Comparison of ENCODE assay signal across 21 mouse cellular contexts in the genomic region with DNA sequence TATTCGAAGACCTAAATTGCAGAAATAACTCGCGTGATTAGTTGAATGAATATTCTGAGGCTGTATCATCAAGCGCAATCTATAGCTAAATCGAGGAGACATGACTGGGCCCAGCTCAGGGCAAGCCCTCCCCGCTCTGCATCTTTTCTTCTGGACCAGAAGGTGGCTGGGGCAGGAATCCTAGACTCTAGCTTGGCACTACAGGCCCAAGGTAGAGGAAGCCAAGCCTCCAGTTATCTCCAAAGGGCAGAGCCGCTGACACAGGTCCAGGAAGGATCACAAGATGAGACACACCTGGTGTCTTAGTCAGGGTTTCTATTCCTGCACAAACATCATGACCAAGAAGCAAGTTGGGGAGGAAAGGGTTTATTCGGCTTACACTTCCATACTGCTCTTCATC.
DNase-seq lines count a peak whose midpoint lies in the region; ATAC-seq and TF ChIP-seq lines count a peak whose summit lies in the region.
"Had no signal": no experiment of that assay in that cellular context is flagged by ENCODE, and none has a peak within 500 bp of the region (broad histone marks: within the 10 kb centered on the region; RNA-seq: fewer than 3 reads in every experiment).

No protein-coding gene starts in this region.

- TF ChIP-seq POLR2A in cerebellum, adult 2 months (IDR thresholded peaks at IDR 0.05; ENCODE audit: borderline replicate concordance, insufficient read depth, low read length) = no peak

- DNase-seq in cerebellum, adult 2 months = peak in 1 of 2 experiments; percentile 62
- DNase-seq in cerebellum, adult 8-10 months = no peak
- no peak for DNase-seq in kidney, postnatal 25 days
- no peak for DNase-seq in midbrain, postnatal 0 days (ENCODE audit: low spot score)
- DNase-seq: adrenal gland, adult 8-10 months; adrenal gland, postnatal 36 days; B cell, adult 2 months; cerebellum, adult 11-12 months; gastrocnemius, postnatal 36 days; heart, adult 11 months; heart, postnatal 36 days had no signal

- no peaks in the 10 kb centered on the region for H3K36me3 ChIP-seq in forebrain, embryonic 15.5 days
- H3K36me3 ChIP-seq in forebrain, embryonic 16.5 days (ENCODE audit: control insufficient read depth, insufficient read depth) = no peaks in the 10 kb centered on the region
- no peaks in the 10 kb centered on the region for H3K36me3 ChIP-seq in kidney, embryonic 16.5 days (ENCODE audit: insufficient read depth, low read length)
- H3K36me3 ChIP-seq in midbrain, embryonic 13.5 days = no peaks in the 10 kb centered on the region
- H3K36me3 ChIP-seq in midbrain, postnatal 0 days (ENCODE audit: insufficient read depth, low read length) = no peaks in the 10 kb centered on the region
- H3K36me3 ChIP-seq: embryonic facial prominence, embryonic 12.5 days; G1E; heart, embryonic 13.5 days; hindbrain, embryonic 15.5 days had no signal

- no peaks in the 10 kb centered on the region for H3K9me3 ChIP-seq in forebrain, embryonic 15.5 days
- no peaks in the 10 kb centered on the region for H3K9me3 ChIP-seq in forebrain, embryonic 16.5 days (ENCODE audit: control insufficient read depth, low read length)
- peaks cover 3% of the 10 kb centered on the region; the same call in 1 of the 2 replicates for H3K9me3 ChIP-seq in kidney, embryonic 16.5 days (ENCODE audit: low read length)
- H3K9me3 ChIP-seq in midbrain, embryonic 13.5 days = no peaks in the 10 kb centered on the region
- no peaks in the 10 kb centered on the region for H3K9me3 ChIP-seq in midbrain, postnatal 0 days (ENCODE audit: low read length)
- H3K9me3 ChIP-seq: G1E; heart, embryonic 13.5 days; hindbrain, embryonic 15.5 days had no signal

- no peak overlapping the region for H3K4me2 ChIP-seq in forebrain, embryonic 15.5 days (replicated peaks)
- H3K4me2 ChIP-seq in forebrain, embryonic 16.5 days (ENCODE audit: low read length) = no peak overlapping the region
- H3K4me2 ChIP-seq in kidney, embryonic 16.5 days (replicated peaks; ENCODE audit: low read depth, low read length) = no peak overlapping the region
- H3K4me2 ChIP-seq in midbrain, embryonic 13.5 days (replicated peaks) = no peak overlapping the region
- H3K4me2 ChIP-seq in midbrain, postnatal 0 days (ENCODE audit: low read depth, low read length, poor library complexity, severe bottlenecking) = no peak overlapping the region
- H3K4me2 ChIP-seq: embryonic facial prominence, embryonic 12.5 days; heart, embryonic 13.5 days; hindbrain, embryonic 15.5 days had no signal

- TF ChIP-seq CTCF in cerebellum, adult 2 months (IDR thresholded peaks at IDR 0.05; ENCODE audit: borderline replicate concordance, insufficient read depth, low read depth, low read length) = no peak
- TF ChIP-seq CTCF in midbrain, postnatal 0 days (IDR thresholded peaks at IDR 0.05) = no peak

- WGBS in cerebellum, adult 2 months = 53% methylated on average over 8 of the region's 8 CpGs
- WGBS in forebrain, embryonic 15.5 days = 79% methylated on average over 8 of the region's 8 CpGs
- 86% methylated on average over 8 of the region's 8 CpGs for WGBS in forebrain, embryonic 16.5 days
- 74% methylated on average over 8 of the region's 8 CpGs for WGBS in kidney, embryonic 16.5 days
- 82% methylated on average over 8 of the region's 8 CpGs for WGBS in midbrain, embryonic 13.5 days
- WGBS in midbrain, postnatal 0 days = 74% methylated on average over 8 of the region's 8 CpGs

- H3K27ac ChIP-seq in cerebellum, adult 2 months (ENCODE audit: insufficient read depth, low read length) = peak overlapping the region; percentile 51
- H3K27ac ChIP-seq in forebrain, embryonic 15.5 days (replicated peaks) = 0 out of 2 replicates have a peak overlapping the region, but pooled peaks have one; percentile 49
- H3K27ac ChIP-seq in forebrain, embryonic 16.5 days (ENCODE audit: low read length) = no peak overlapping the region
- H3K27ac ChIP-seq in kidney, embryonic 16.5 days (ENCODE audit: low read length) = no peak overlapping the region
- no peak overlapping the region for H3K27ac ChIP-seq in midbrain, embryonic 13.5 days
- no peak overlapping the region for H3K27ac ChIP-seq in midbrain, postnatal 0 days (ENCODE audit: low read depth, low read length)
- H3K27ac ChIP-seq: embryonic facial prominence, embryonic 12.5 days; heart, embryonic 13.5 days; hindbrain, embryonic 15.5 days had no signal

- H3K9ac ChIP-seq in forebrain, embryonic 15.5 days (replicated peaks) = no peak overlapping the region
- no peak overlapping the region for H3K9ac ChIP-seq in forebrain, embryonic 16.5 days (replicated peaks; ENCODE audit: low read depth, low read length)
- H3K9ac ChIP-seq in kidney, embryonic 16.5 days (replicated peaks; ENCODE audit: low read length) = 0 out of 2 replicates have a peak overlapping the region, but pooled peaks have one; percentile 19
- H3K9ac ChIP-seq in midbrain, embryonic 13.5 days (replicated peaks) = peak overlapping the region; percentile 36; the same call in 1 of the 2 replicates
- no peak overlapping the region for H3K9ac ChIP-seq in midbrain, postnatal 0 days (replicated peaks; ENCODE audit: low read length, poor library complexity, severe bottlenecking)
- H3K9ac ChIP-seq: embryonic facial prominence, embryonic 12.5 days; heart, embryonic 13.5 days; hindbrain, embryonic 15.5 days had no signal

- no peak for ATAC-seq in forebrain, embryonic 15.5 days (replicated peaks)
- ATAC-seq in forebrain, embryonic 16.5 days = no peak
- no peak for ATAC-seq in kidney, embryonic 16.5 days (ENCODE audit: low FRiP score, low TSS enrichment)
- ATAC-seq in midbrain, embryonic 13.5 days = no peak
- ATAC-seq in midbrain, postnatal 0 days (ENCODE audit: low FRiP score) = no peak
- ATAC-seq: CD4-positive, CD25-positive, alpha-beta regulatory T cell, adult 4 months; intestine, embryonic 16.5 days had no signal

- no peak overlapping the region for H3K4me3 ChIP-seq in cerebellum, adult 2 months (replicated peaks; ENCODE audit: insufficient read depth, low read depth, low read length)
- no peak overlapping the region for H3K4me3 ChIP-seq in forebrain, embryonic 15.5 days
- no peak overlapping the region for H3K4me3 ChIP-seq in forebrain, embryonic 16.5 days (replicated peaks; ENCODE audit: low read length)
- no peak overlapping the region for H3K4me3 ChIP-seq in kidney, embryonic 16.5 days (ENCODE audit: low read length)
- H3K4me3 ChIP-seq in midbrain, embryonic 13.5 days (replicated peaks) = no peak overlapping the region
- H3K4me3 ChIP-seq in midbrain, postnatal 0 days (ENCODE audit: low read depth, low read length) = no peak overlapping the region
- H3K4me3 ChIP-seq: embryonic facial prominence, embryonic 12.5 days; heart, embryonic 13.5 days; hindbrain, embryonic 15.5 days had no signal

- H3K4me1 ChIP-seq in cerebellum, adult 2 months (ENCODE audit: control insufficient read depth, insufficient read depth, low read length) = peaks cover 36% of the 10 kb centered on the region
- H3K4me1 ChIP-seq in forebrain, embryonic 15.5 days = peaks cover 32% of the 10 kb centered on the region
- H3K4me1 ChIP-seq in forebrain, embryonic 16.5 days (replicated peaks; ENCODE audit: control insufficient read depth, insufficient read depth, low read length) = peaks cover 29% of the 10 kb centered on the region
- peaks cover 11% of the 10 kb centered on the region for H3K4me1 ChIP-seq in kidney, embryonic 16.5 days (ENCODE audit: insufficient read depth, low read length)
- H3K4me1 ChIP-seq in midbrain, embryonic 13.5 days (replicated peaks) = peaks cover 31% of the 10 kb centered on the region
- H3K4me1 ChIP-seq in midbrain, postnatal 0 days (ENCODE audit: insufficient read depth, low read length) = no peaks in the 10 kb centered on the region

- H3K27me3 ChIP-seq in cerebellum, adult 2 months (ENCODE audit: control insufficient read depth, insufficient read depth, low read length) = no peaks in the 10 kb centered on the region
- no peaks in the 10 kb centered on the region for H3K27me3 ChIP-seq in forebrain, embryonic 15.5 days
- H3K27me3 ChIP-seq in forebrain, embryonic 16.5 days (replicated peaks; ENCODE audit: control insufficient read depth, insufficient read depth, low read length) = no peaks in the 10 kb centered on the region
- no peaks in the 10 kb centered on the region for H3K27me3 ChIP-seq in kidney, embryonic 16.5 days (ENCODE audit: insufficient read depth, low read length)
- H3K27me3 ChIP-seq in midbrain, embryonic 13.5 days = 0 out of 2 replicates have a peak, but pooled peaks cover 2% of the 10 kb centered on the region
- H3K27me3 ChIP-seq in midbrain, postnatal 0 days (ENCODE audit: insufficient read depth, low read length) = no peaks in the 10 kb centered on the region
- H3K27me3 ChIP-seq: embryonic facial prominence, embryonic 12.5 days; heart, embryonic 13.5 days; hindbrain, embryonic 15.5 days had no signal

Comparison
In these comparisons a context has a peak if more than half of its experiments do, and no peak if none do; other contexts are left out.
1. H3K27ac ChIP-seq: peak in cerebellum, adult 2 months (single experiment) and forebrain, embryonic 15.5 days (single experiment); none in forebrain, embryonic 16.5 days (single experiment), kidney, embryonic 16.5 days (single experiment), midbrain, embryonic 13.5 days (single experiment) and midbrain, postnatal 0 days (single experiment).
2. H3K9ac ChIP-seq: peak in kidney, embryonic 16.5 days (single experiment) and midbrain, embryonic 13.5 days (single experiment); none in forebrain, embryonic 15.5 days (single experiment), forebrain, embryonic 16.5 days (single experiment) and midbrain, postnatal 0 days (single experiment).